Mouse (Mus musculus) liver, postnatal 0 days (tissue): ENCODE data around the gene Gna12.

Experiments
- CTCF ChIP-seq: sonication (generic); IDR thresholded peaks from 2 replicates; pipeline ENCODE4 v1.5.1; 2016; ENCODE audit warnings: antibody characterized with exemption, low read depth
- EP300 ChIP-seq: IDR thresholded peaks from 2 replicates; pipeline ENCODE4 v1.6.1; 2016; ENCODE audit warnings: antibody characterized with exemption, low read depth, mild to moderate bottlenecking

DNA sequence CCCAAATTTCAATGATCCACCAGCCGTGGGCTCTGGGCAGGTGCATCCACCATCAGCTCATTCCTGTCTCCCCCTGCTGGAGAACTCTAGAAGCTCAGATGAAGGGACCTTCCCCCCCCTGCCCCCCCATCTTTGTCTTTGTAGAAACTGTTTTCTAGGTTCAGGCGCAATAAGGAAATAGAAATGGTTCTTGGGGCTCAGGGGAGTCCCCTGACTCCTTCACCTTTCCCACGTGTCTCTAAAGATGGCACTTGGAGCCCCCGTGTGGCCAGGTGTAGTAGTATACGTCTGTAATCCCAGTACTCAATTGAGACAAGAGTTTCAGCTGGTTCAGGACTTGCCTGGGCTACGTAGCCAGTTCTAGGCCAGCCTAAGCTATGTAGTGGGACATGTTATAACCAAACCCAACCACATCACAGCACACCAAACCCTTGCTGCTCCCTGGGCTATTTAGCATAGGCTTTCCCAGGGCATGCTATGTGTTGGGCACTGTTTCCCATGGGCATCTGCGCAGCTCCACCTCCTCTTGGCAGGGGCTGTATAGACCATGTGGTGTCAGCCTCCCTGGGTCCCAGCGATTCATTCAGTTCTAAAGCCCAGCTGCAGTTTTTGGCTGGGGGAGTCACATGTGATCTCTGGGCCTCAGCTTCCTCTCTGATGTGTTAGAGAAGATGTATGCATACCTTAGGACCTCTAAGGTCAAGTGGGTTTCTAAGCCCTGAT, 27.4 kb upstream of the Gna12 start:
- TF ChIP-seq EP300 (no peak), CTCF (peak; percentile 64)
